ENCODE assay signal across 14 mouse cellular contexts in genomic region chr12:37240975-37241565, GRCm38 (mm10). TPM values are rescaled to one million over a fixed set of nuclear protein-coding genes. Genes with fewer than 3 reads are reported as not detected.
A peak's percentile ranks its signal among the peaks of the same experiment; 100 is the strongest.
DNase-seq lines count a peak whose midpoint lies in the region; ATAC-seq and TF ChIP-seq lines count a peak whose summit lies in the region.
"Had no signal": no experiment of that assay in that cellular context is flagged by ENCODE, and none has a peak within 500 bp of the region (broad histone marks: within the 10 kb centered on the region; RNA-seq: fewer than 3 reads in every experiment).

No protein-coding gene starts in this region.

- H3K36me3 ChIP-seq in heart, embryonic 10.5 days = no peaks in the 10 kb centered on the region
- H3K36me3 ChIP-seq in lung, postnatal 0 days (ENCODE audit: insufficient read depth, low read length) = no peaks in the 10 kb centered on the region
- H3K36me3 ChIP-seq in liver, embryonic 12.5 days = no peaks in the 10 kb centered on the region
- H3K36me3 ChIP-seq in stomach, embryonic 16.5 days (ENCODE audit: control insufficient read depth, insufficient read depth, low read length) = no peaks in the 10 kb centered on the region
- H3K36me3 ChIP-seq: heart, embryonic 15.5 days had no signal

- no peak for TF ChIP-seq EP300 in lung, postnatal 0 days (IDR thresholded peaks at IDR 0.05)

- H3K9me3 ChIP-seq in heart, embryonic 10.5 days = no peaks in the 10 kb centered on the region
- H3K9me3 ChIP-seq in lung, postnatal 0 days (ENCODE audit: low read length) = no peaks in the 10 kb centered on the region
- H3K9me3 ChIP-seq in liver, embryonic 12.5 days (replicated peaks) = no peaks in the 10 kb centered on the region
- no peaks in the 10 kb centered on the region for H3K9me3 ChIP-seq in stomach, embryonic 16.5 days (replicated peaks; ENCODE audit: control insufficient read depth, low read length)
- H3K9me3 ChIP-seq: heart, embryonic 15.5 days; megakaryocyte, embryonic 14.5 days had no signal

- no peaks in the 10 kb centered on the region for H3K27me3 ChIP-seq in heart, embryonic 10.5 days (ENCODE audit: insufficient read depth, poor library complexity, severe bottlenecking)
- H3K27me3 ChIP-seq in lung, postnatal 0 days (replicated peaks; ENCODE audit: insufficient read depth, low read length) = no peaks in the 10 kb centered on the region
- H3K27me3 ChIP-seq in liver, embryonic 12.5 days (replicated peaks) = no peaks in the 10 kb centered on the region
- H3K27me3 ChIP-seq in stomach, embryonic 16.5 days (ENCODE audit: control insufficient read depth, insufficient read depth, low read length) = no peaks in the 10 kb centered on the region
- H3K27me3 ChIP-seq: heart, embryonic 15.5 days; megakaryocyte, embryonic 14.5 days had no signal

- no peaks in the 10 kb centered on the region for H3K4me1 ChIP-seq in heart, embryonic 10.5 days
- H3K4me1 ChIP-seq in lung, postnatal 0 days (ENCODE audit: insufficient read depth, low read depth, low read length) = 0 out of 2 replicates have a peak, but pooled peaks cover 4% of the 10 kb centered on the region
- no peaks in the 10 kb centered on the region for H3K4me1 ChIP-seq in liver, embryonic 12.5 days
- no peaks in the 10 kb centered on the region for H3K4me1 ChIP-seq in stomach, embryonic 16.5 days (ENCODE audit: control insufficient read depth, insufficient read depth, low read length)
- H3K4me1 ChIP-seq: heart, embryonic 15.5 days; megakaryocyte, embryonic 14.5 days had no signal

- DNase-seq in heart, adult 11 months = peak; percentile 88
- no peak for DNase-seq in heart, embryonic 10.5 days (ENCODE audit: low spot score)
- peak; percentile 60 for DNase-seq in lung, postnatal 0 days (ENCODE audit: low spot score)
- no peak for DNase-seq in lung, postnatal 4 days
- DNase-seq in natural killer cell, adult 2 months (ENCODE audit: low spot score in 2 of 2) = no peak
- DNase-seq in gastrocnemius, adult 8-10 months (ENCODE audit: low spot score in 2 of 2) = no peak
- DNase-seq: right cerebral cortex, postnatal 4 days; thymus, adult 18-20 months had no signal

- ATAC-seq in lung, postnatal 0 days = peak; percentile 35; the same call in 1 of the 2 replicates
- peak; percentile 40 for ATAC-seq in liver, embryonic 12.5 days
- ATAC-seq in stomach, embryonic 16.5 days (ENCODE audit: insufficient read depth, low FRiP score) = no peak
- ATAC-seq: inflammation-experienced regulatory T-cells, adult 6 months had no signal

- no peak overlapping the region for H3K4me3 ChIP-seq in heart, embryonic 10.5 days
- no peak overlapping the region for H3K4me3 ChIP-seq in lung, postnatal 0 days (ENCODE audit: low read depth, low read length)
- H3K4me3 ChIP-seq in liver, embryonic 12.5 days = no peak overlapping the region
- H3K4me3 ChIP-seq in stomach, embryonic 16.5 days (replicated peaks; ENCODE audit: low read length) = no peak overlapping the region
- H3K4me3 ChIP-seq: heart, embryonic 15.5 days; megakaryocyte, embryonic 14.5 days had no signal

- TF ChIP-seq CTCF in lung, postnatal 0 days (IDR thresholded peaks at IDR 0.05) = no peak

- H3K27ac ChIP-seq in heart, embryonic 10.5 days = no peak overlapping the region
- peak overlapping the region; percentile 71; the same call in 1 of the 2 replicates for H3K27ac ChIP-seq in lung, postnatal 0 days (ENCODE audit: low read length)
- H3K27ac ChIP-seq in liver, embryonic 12.5 days = no peak overlapping the region
- H3K27ac ChIP-seq in stomach, embryonic 16.5 days (ENCODE audit: low read length) = no peak overlapping the region

- 74% methylated on average over 5 of the region's 5 CpGs for WGBS in heart, embryonic 10.5 days
- 60% methylated on average over 5 of the region's 5 CpGs for WGBS in lung, postnatal 0 days
- WGBS in liver, embryonic 12.5 days (ENCODE audit: insufficient replicate concordance) = 60% methylated on average over 5 of the region's 5 CpGs
- 70% methylated on average over 5 of the region's 5 CpGs for whole genome bisulfite sequencing in stomach, embryonic 16.5 days

- H3K9ac ChIP-seq in lung, postnatal 0 days (replicated peaks; ENCODE audit: low read depth) = no peak overlapping the region
- H3K9ac ChIP-seq in liver, embryonic 12.5 days = no peak overlapping the region
- no peak overlapping the region for H3K9ac ChIP-seq in stomach, embryonic 16.5 days (ENCODE audit: low read length)
- H3K9ac ChIP-seq: heart, embryonic 15.5 days had no signal

- H3K4me2 ChIP-seq in lung, postnatal 0 days (replicated peaks; ENCODE audit: low read depth, low read length) = peak overlapping the region; percentile 41; the same call in 1 of the 2 replicates
- H3K4me2 ChIP-seq in liver, embryonic 12.5 days = no peak overlapping the region
- H3K4me2 ChIP-seq in stomach, embryonic 16.5 days (ENCODE audit: low read depth, low read length) = 0 out of 2 replicates have a peak overlapping the region, but pooled peaks have one; percentile 3
- H3K4me2 ChIP-seq: heart, embryonic 15.5 days had no signal

RNA-seq across cellular contexts. Expression of gene Agmo, which starts 0.4 kb away (rescaled TPM):
- 0.53 TPM in 1 of 2 replicates, not detected in the other for polyA plus RNA-seq in heart, embryonic 10.5 days (2016; fragmentation: Nextera tagmentation; extraction: Ambion mirVana)
- polyA plus RNA-seq in lung, postnatal 0 days (2015; fragmentation: Nextera tagmentation; extraction: Ambion mirVana) = 2.7 and 3.0 TPM in 2 replicates
- polyA plus RNA-seq in liver, embryonic 12.5 days (2016; fragmentation: Nextera tagmentation; extraction: Ambion mirVana) = 7.4 and 7.6 TPM in 2 replicates
- 3.2 and 3.3 TPM in 2 replicates for polyA plus RNA-seq in stomach, embryonic 16.5 days (2015; fragmentation: Nextera tagmentation; extraction: Ambion mirVana)
- 1 to 10 TPM in 3 of 4 experiments, under 1 TPM in 1; 0.65 to 1.7 (median 1.4) TPM for total RNA-seq in gastrocnemius, adult 8-10 months (2022)
- total RNA-seq: ES-E14 had no signal

Comparison
In these comparisons a context has a peak if more than half of its experiments do, and no peak if none do; other contexts are left out.
1. DNase-seq: peak in heart, adult 11 months (single experiment) and lung, postnatal 0 days (single experiment); none in heart, embryonic 10.5 days (single experiment), lung, postnatal 4 days (0 of 2), natural killer cell, adult 2 months (0 of 2) and gastrocnemius, adult 8-10 months (0 of 2).